Mouse (Mus musculus): ENCODE measurements around the gene Olfr857. TPM values are rescaled to one million over a fixed set of nuclear protein-coding genes. Genes with fewer than 3 reads are reported as not detected.
"Not testable (repeated sequence)": the region's sequence is repeated elsewhere in the genome, so short reads cannot be mapped to it uniquely, and the experiment has no call there.

The Olfr857 gene
- polyA plus RNA-seq (2011; ENCODE audit: insufficient read length, low read depth, missing spikeins) = not detected in 2 replicates

DNA sequence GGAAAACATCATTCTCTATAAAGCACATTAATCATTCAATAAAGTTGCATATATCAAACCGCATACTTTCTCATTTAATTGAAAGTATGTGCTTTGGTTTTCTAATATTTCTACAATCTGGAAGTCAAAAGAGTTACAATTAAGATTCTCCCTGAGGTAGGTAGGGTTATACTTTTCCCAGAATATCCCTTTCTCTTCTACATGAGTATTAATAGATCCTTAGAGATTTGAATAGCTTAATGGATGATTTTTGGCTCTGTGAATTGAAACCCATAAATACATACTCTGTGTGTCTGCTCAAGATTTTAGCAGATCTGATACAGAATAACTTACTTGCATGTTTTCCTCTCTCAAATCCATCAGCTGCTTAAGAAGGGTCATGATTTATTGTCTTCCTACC lies at the start of gene Olfr857:
TSS of gene Olfr857 (plus strand) at position 301 of the 400 bp plus-strand sequence.
- H3K4me3 ChIP-seq (ENCODE audit: insufficient read depth, low read length) = no peak within 1 kb of the TSS
- H3K4me1 ChIP-seq (ENCODE audit: control insufficient read depth, insufficient read depth, low read length) = no peaks in the 10 kb centered on the region
- TF ChIP-seq POLR2A (IDR thresholded peaks at IDR 0.05; ENCODE audit: low read depth, low read length) = no peak
- no peak for TF ChIP-seq CTCF (IDR thresholded peaks at IDR 0.05; ENCODE audit: borderline replicate concordance, insufficient read depth, low read length)
- H3K27ac ChIP-seq (ENCODE audit: insufficient read depth, low read length) = no peak within 1 kb of the TSS

DNA sequence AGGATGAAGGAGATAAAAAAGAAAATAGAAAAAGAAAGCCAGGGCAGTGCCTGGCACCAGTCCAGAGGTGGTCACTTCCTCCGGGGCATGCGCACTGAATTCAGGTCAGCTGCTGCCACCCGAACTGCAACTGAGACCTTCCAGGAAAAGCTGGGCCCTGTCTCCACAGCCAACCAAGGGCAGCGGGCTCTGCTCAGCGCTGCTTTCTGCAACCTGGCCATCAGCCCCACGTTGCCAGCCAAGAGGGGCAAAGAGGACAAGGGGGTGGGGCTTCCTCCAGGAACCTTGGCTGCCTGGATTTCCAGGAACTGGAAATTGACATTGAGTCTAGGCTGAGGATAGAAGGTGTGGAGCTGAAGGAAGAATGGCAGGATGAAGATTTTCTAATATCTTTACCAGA lies 19.0 kb upstream of the Olfr857 start:
- H3K4me1 ChIP-seq (ENCODE audit: control insufficient read depth, insufficient read depth, low read length) = no peaks in the 10 kb centered on the region
- no peak overlapping the region for H3K4me3 ChIP-seq (ENCODE audit: insufficient read depth, low read length)
- no peak for TF ChIP-seq CTCF (IDR thresholded peaks at IDR 0.05; ENCODE audit: borderline replicate concordance, insufficient read depth, low read length)
- TF ChIP-seq POLR2A (IDR thresholded peaks at IDR 0.05; ENCODE audit: low read depth, low read length) = no peak
- no peak overlapping the region for H3K27ac ChIP-seq (ENCODE audit: insufficient read depth, low read length)

- TF ChIP-seq POLR2A (IDR thresholded peaks at IDR 0.05; ENCODE audit: low read depth, low read length) (no peak), CTCF (IDR thresholded peaks at IDR 0.05; ENCODE audit: borderline replicate concordance, insufficient read depth, low read length) (no peak)
- H3K4me1 ChIP-seq (ENCODE audit: control insufficient read depth, insufficient read depth, low read length) = no peaks in the 10 kb centered on the region
- no peak overlapping the region for H3K4me3 ChIP-seq (ENCODE audit: insufficient read depth, low read length)
- H3K27ac ChIP-seq (ENCODE audit: insufficient read depth, low read length) = no peak overlapping the region
Measured at GRCm38 (mm10) chr9:19691426-19691825, 17.8 kb upstream of the Olfr857 start.

GRCm38 (mm10) chr9:19692430-19692829 lies 16.8 kb upstream of the Olfr857 start:
- Histone ChIP-seq H3K4me3 (ENCODE audit: insufficient read depth, low read length) (no peak overlapping the region), H3K4me1 (ENCODE audit: control insufficient read depth, insufficient read depth, low read length) (no peaks in the 10 kb centered on the region), H3K27ac (ENCODE audit: insufficient read depth, low read length) (no peak overlapping the region)
- TF ChIP-seq POLR2A (IDR thresholded peaks at IDR 0.05; ENCODE audit: low read depth, low read length) (no peak), CTCF (IDR thresholded peaks at IDR 0.05; ENCODE audit: borderline replicate concordance, insufficient read depth, low read length) (no peak)

- not testable (repeated sequence) for H3K4me3 ChIP-seq (ENCODE audit: insufficient read depth, low read length); H3K27ac ChIP-seq (ENCODE audit: insufficient read depth, low read length); H3K4me1 ChIP-seq (ENCODE audit: control insufficient read depth, insufficient read depth, low read length)
Measured at GRCm38 (mm10) chr9:19694285-19694684, 14.9 kb upstream of the Olfr857 start.

- H3K4me1 ChIP-seq (ENCODE audit: control insufficient read depth, insufficient read depth, low read length); H3K27ac ChIP-seq (ENCODE audit: insufficient read depth, low read length); H3K4me3 ChIP-seq (ENCODE audit: insufficient read depth, low read length): not testable (repeated sequence)
Measured at GRCm38 (mm10) chr9:19694898-19695379, 14.3 kb upstream of the Olfr857 start.

DNA sequence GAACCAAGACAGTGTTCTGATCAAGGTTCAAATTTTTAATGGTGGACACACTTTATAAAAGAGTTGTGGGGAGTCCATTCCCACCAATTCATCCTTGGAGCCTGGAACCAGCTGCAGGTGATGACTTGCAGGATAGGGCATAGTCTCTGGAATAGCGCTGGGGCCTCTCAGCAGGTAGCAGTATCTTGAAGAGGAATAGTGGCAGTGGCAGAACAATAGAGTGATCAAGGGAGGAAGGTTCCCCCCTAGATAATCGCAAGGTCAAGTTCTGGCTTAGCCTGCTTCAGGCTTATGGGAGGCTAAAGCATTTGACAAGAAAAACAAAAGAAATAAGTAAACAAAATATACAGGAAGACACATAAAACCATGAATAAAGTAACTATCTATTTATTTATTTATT lies 4.7 kb upstream of the Olfr857 start:
- not testable (repeated sequence) for H3K27ac ChIP-seq (ENCODE audit: insufficient read depth, low read length); H3K4me1 ChIP-seq (ENCODE audit: control insufficient read depth, insufficient read depth, low read length); H3K4me3 ChIP-seq (ENCODE audit: insufficient read depth, low read length)

Other genes with a start within 250 kb of the Olfr857 start
- not detected in 2 replicates for gene Olfr850, start 231.2 kb upstream of the Olfr857 start, polyA plus RNA-seq (2011; ENCODE audit: insufficient read length, low read depth, missing spikeins)
- gene Olfr851, start 216.1 kb upstream of the Olfr857 start, polyA plus RNA-seq (2011; ENCODE audit: insufficient read length, low read depth, missing spikeins) = not detected in 2 replicates
- gene Olfr853, start 168.4 kb upstream of the Olfr857 start, polyA plus RNA-seq (2011; ENCODE audit: insufficient read length, low read depth, missing spikeins) = not detected in 2 replicates
- gene Olfr854, start 142.1 kb upstream of the Olfr857 start, polyA plus RNA-seq (2011; ENCODE audit: insufficient read length, low read depth, missing spikeins) = not detected in 2 replicates
- not detected in 2 replicates for gene Olfr855, start 126.8 kb upstream of the Olfr857 start, polyA plus RNA-seq (2011; ENCODE audit: insufficient read length, low read depth, missing spikeins)
- gene Zfp317, start 87.3 kb upstream of the Olfr857 start, polyA plus RNA-seq (2011; ENCODE audit: insufficient read length, low read depth, missing spikeins) = 28.3 and 28.8 TPM in 2 replicates
- not detected in 2 replicates for gene Olfr58, start 70.8 kb downstream of the Olfr857 start, polyA plus RNA-seq (2011; ENCODE audit: insufficient read length, low read depth, missing spikeins)
- gene Olfr859, start 95.5 kb downstream of the Olfr857 start, polyA plus RNA-seq (2011; ENCODE audit: insufficient read length, low read depth, missing spikeins) = not detected in 2 replicates
- gene Olfr860, start 140.3 kb downstream of the Olfr857 start, polyA plus RNA-seq (2011; ENCODE audit: insufficient read length, low read depth, missing spikeins) = not detected in 2 replicates
- gene Olfr862, start 178.6 kb downstream of the Olfr857 start, polyA plus RNA-seq (2011; ENCODE audit: insufficient read length, low read depth, missing spikeins) = not detected in 2 replicates
- 0.09 TPM in 1 of 2 replicates, not detected in the other for gene Olfr77, start 207.4 kb downstream of the Olfr857 start, polyA plus RNA-seq (2011; ENCODE audit: insufficient read length, low read depth, missing spikeins)